Mouse (Mus musculus): ENCODE data around the gene Scn1b.

Gene Scn1b

GRCm38 (mm10) chr7:31149271-31149670, 22.5 kb upstream of the Scn1b start:
- DNase-seq (ENCODE audit: low spot score) = no peak

GRCm38 (mm10) chr7:31148756-31149155, 22.0 kb upstream of the Scn1b start:
- peak; percentile 85 for DNase-seq (ENCODE audit: low spot score)

GRCm38 (mm10) chr7:31148086-31148485, 21.3 kb upstream of the Scn1b start:
- peak; percentile 19 for DNase-seq (ENCODE audit: low spot score)

- DNase-seq (ENCODE audit: low spot score) = no peak
Measured at GRCm38 (mm10) chr7:31145596-31146160, 18.9 kb upstream of the Scn1b start.

GRCm38 (mm10) chr7:31144886-31145285, 18.1 kb upstream of the Scn1b start:
- DNase-seq (ENCODE audit: low spot score) = no peak

- DNase-seq (ENCODE audit: low spot score) = no peak
Measured at GRCm38 (mm10) chr7:31140941-31141340, 14.1 kb upstream of the Scn1b start.

GRCm38 (mm10) chr7:31140302-31140701, 13.5 kb upstream of the Scn1b start:
- DNase-seq (ENCODE audit: low spot score) = no peak

GRCm38 (mm10) chr7:31139765-31140164, 13.0 kb upstream of the Scn1b start:
- peak; percentile 61 for DNase-seq (ENCODE audit: low spot score)

GRCm38 (mm10) chr7:31135717-31136116, 8.9 kb upstream of the Scn1b start:
- DNase-seq (ENCODE audit: low spot score) = no peak

GRCm38 (mm10) chr7:31131866-31132265, 5.1 kb upstream of the Scn1b start:
- DNase-seq (ENCODE audit: low spot score) = no peak

GRCm38 (mm10) chr7:31130841-31131240, 4.0 kb upstream of the Scn1b start:
- peak; percentile 76 for DNase-seq (ENCODE audit: low spot score)

- no peak for DNase-seq (ENCODE audit: low spot score)
Measured at GRCm38 (mm10) chr7:31130197-31130596, 3.4 kb upstream of the Scn1b start.

- DNase-seq (ENCODE audit: low spot score) = no peak
Measured at GRCm38 (mm10) chr7:31128157-31128705, 1.4 kb upstream of the Scn1b start.

- DNase-seq (ENCODE audit: low spot score) = no peak
Measured at GRCm38 (mm10) chr7:31126211-31126751, 522 bp downstream of the Scn1b start.

GRCm38 (mm10) chr7:31125116-31125515, 1.7 kb downstream of the Scn1b start:
- DNase-seq (ENCODE audit: low spot score) = no peak

GRCm38 (mm10) chr7:31124381-31124780, 2.4 kb downstream of the Scn1b start:
- no peak for DNase-seq (ENCODE audit: low spot score)

- no peak for DNase-seq (ENCODE audit: low spot score)
Measured at GRCm38 (mm10) chr7:31123697-31124096, 3.1 kb downstream of the Scn1b start.

GRCm38 (mm10) chr7:31122641-31123631, 3.9 kb downstream of the Scn1b start:
- no peak for DNase-seq (ENCODE audit: low spot score)

- no peak for DNase-seq (ENCODE audit: low spot score)
Measured at GRCm38 (mm10) chr7:31119556-31119955, 7.2 kb downstream of the Scn1b start.

GRCm38 (mm10) chr7:31118486-31118885, 8.3 kb downstream of the Scn1b start:
- DNase-seq (ENCODE audit: low spot score) = no peak

- DNase-seq (ENCODE audit: low spot score) = no peak
Measured at GRCm38 (mm10) chr7:31117465-31117864, 9.3 kb downstream of the Scn1b start.

GRCm38 (mm10) chr7:31116721-31117145, 10.1 kb downstream of the Scn1b start:
- DNase-seq (ENCODE audit: low spot score) = peak; percentile 42

- peak; percentile 64 for DNase-seq (ENCODE audit: low spot score)
Measured at GRCm38 (mm10) chr7:31115587-31116043, 11.2 kb downstream of the Scn1b start.
